Mouse (Mus musculus) limb, embryonic 10.5 days (tissue): Measurements from ENCODE around the gene Aen. TPM values are rescaled to one million over a fixed set of nuclear protein-coding genes. Genes with fewer than 3 reads are reported as not detected.

Source experiments
- DNase-seq: peaks from one replicate; pipeline ENCODE4 v3.0.0-alpha.2; 2017; ENCODE audit warnings: low spot score
- H3K27ac ChIP-seq: fragments of 300-500 bp; sonication (generic); 2 replicates; pipeline ENCODE4 v1.5.1; 2016; ENCODE audit warnings: mild to moderate bottlenecking
- H3K27me3 ChIP-seq: fragments of 300-500 bp; sonication (generic); 2 replicates; pipeline ENCODE4 v1.6.1; 2016; ENCODE audit warnings: low read depth, mild to moderate bottlenecking; ENCODE audit not compliant: poor library complexity, severe bottlenecking
- H3K36me3 ChIP-seq: fragments of 300-500 bp; sonication (generic); 2 replicates; pipeline ENCODE4 v1.6.1; 2016; ENCODE audit warnings: mild to moderate bottlenecking, moderate library complexity
- H3K4me1 ChIP-seq: fragments of 300-500 bp; sonication (generic); 2 replicates; pipeline ENCODE4 v1.6.1; 2016
- H3K4me3 ChIP-seq: fragments of 300-500 bp; sonication (generic); 2 replicates; pipeline ENCODE4 v1.5.1; 2016; ENCODE audit warnings: mild to moderate bottlenecking, moderate library complexity
- H3K9me3 ChIP-seq: fragments of 300-500 bp; sonication (generic); replicated peaks from 2 replicates; pipeline ENCODE4 v1.6.1; 2016; ENCODE audit warnings: mild to moderate bottlenecking
- WGBS: fragments of 180-500 bp; shearing (Covaris S2); methylation state at CpG from one replicate; pipeline ENCODE4 v1.1.7; 2016; 5-methylcytosine and 5-hydroxymethylcytosine counted together
- polyA plus RNA-seq: library from polyadenylated mRNA; unstranded; fragments of >200 nt; fragmentation: Nextera tagmentation; extraction: Ambion mirVana; gene quantifications from 2 replicates; pipeline ENCODE4 v1.2.1, GENCODE M21; 2016

The Aen gene
- polyA plus RNA-seq, 1 experiment from 2014 or later = 59.5 TPM

DNA sequence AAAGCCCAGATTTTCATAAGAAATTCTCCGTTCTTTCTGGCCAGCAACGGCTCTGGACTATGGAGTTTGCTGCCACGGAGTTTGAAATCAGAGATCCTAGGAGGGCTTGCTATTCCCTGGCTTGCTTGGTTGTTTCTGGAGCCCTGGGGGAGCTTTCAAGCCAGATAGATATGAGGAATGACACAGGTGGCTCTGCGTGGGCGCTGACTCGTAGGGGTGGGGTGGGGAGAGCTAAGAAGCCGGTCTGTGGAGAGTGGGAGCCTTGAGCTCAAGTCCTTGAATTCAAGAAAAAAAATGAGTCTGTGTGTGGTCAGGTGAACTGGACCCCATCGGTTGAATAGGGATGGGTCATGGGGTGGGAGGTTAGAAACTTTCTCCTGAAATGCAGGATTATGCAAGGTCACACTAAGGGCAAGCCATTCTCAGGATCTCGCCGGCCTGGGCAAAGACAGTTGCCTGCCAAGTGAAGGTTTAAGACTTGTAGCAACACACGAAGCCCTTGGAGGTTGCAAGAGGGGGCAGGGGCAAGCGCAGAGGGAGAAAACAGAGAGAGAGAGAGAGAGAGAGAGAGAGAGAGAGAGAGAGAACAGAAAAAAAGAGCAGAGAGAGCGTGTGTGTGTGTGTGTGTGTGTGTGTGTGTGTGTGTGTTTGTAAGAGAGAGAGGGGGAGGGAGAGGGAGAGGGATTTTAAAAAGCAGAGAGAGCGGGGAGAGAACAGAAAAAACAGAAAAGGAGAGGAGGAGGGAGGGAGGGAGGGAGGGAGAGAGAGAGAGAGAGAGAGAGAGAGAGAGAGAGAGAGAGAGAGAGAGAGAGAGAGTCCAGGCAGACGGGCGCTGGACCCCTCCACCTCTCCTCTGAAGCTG, 13.8 kb upstream of the Aen start:
- WGBS = 21% methylated on average over 16 of the region's 16 CpGs
- Histone ChIP-seq H3K27me3 (peaks cover 69% of the 10 kb centered on the region), H3K4me1 (peaks cover 46% of the 10 kb centered on the region), H3K27ac (no peak overlapping the region), H3K36me3 (no peaks in the 10 kb centered on the region), H3K4me3 (peak overlapping the region; percentile 45), H3K9me3 (no peaks in the 10 kb centered on the region)
- no peak for DNase-seq

DNA sequence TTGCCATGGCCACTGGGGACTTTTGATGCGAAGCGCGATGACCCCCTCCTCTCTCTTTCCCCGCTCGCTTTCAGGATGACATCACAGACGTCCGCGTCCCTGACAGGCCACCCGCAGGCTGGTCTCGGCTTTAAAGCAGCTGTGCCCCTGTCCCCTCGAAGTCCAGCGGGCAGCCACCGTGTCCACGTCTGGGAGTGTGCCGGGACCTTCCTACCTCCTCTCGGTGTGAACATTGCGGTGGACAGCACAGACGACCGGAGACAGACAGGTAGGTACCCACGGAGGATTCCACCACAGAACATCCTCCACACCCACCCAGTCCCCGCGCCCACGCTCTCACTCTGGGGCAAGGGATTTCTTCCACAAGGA, 13.2 kb upstream of the Aen start:
- Histone ChIP-seq H3K4me1 (peaks cover 52% of the 10 kb centered on the region), H3K4me3 (peak overlapping the region; percentile 45), H3K27ac (no peak overlapping the region), H3K36me3 (no peaks in the 10 kb centered on the region), H3K27me3 (peaks cover 69% of the 10 kb centered on the region), H3K9me3 (no peaks in the 10 kb centered on the region)
- 2% methylated on average over 23 of the region's 23 CpGs for WGBS
- DNase-seq = peak; percentile 60

DNA sequence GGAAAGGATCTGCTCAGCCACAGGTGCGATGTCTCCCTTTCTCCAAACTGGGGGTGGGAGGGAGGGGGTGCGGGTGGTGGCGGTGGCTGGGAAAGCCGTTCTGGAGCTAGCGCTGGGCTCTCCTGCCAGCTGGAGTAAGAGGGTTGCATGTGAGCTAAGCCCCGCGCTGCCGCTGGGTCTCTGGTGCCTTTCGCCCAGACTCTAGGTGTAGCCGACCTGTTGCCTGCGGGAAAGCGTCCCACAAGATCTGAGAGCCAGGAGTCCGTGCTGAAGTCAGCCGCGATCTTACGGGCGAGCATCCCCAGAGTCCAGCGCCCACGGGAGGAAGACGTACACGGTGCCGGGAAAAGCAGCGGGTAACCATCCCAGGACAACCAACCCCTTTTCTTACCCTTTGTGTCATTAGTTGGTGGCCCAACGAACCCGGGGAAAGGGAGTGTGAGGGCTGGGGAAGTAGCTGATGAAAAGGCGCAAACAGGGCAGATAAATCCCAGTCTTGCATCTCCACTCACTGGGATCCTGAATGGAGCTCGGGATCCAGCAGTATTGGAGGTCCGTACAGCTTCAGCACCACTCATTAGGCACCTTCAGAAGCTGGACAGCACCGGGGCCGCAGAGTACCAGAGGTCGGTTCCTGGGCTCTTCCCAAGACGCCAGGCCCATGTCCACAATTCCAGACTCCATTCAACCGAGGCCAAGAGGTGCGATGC, 12.5 kb upstream of the Aen start:
- Histone ChIP-seq H3K27ac (no peak overlapping the region), H3K9me3 (no peaks in the 10 kb centered on the region), H3K4me3 (peak overlapping the region; percentile 45), H3K36me3 (no peaks in the 10 kb centered on the region), H3K27me3 (peaks cover 72% of the 10 kb centered on the region), H3K4me1 (peaks cover 59% of the 10 kb centered on the region)
- WGBS = 3% methylated on average over 34 of the region's 34 CpGs
- no peak for DNase-seq

DNA sequence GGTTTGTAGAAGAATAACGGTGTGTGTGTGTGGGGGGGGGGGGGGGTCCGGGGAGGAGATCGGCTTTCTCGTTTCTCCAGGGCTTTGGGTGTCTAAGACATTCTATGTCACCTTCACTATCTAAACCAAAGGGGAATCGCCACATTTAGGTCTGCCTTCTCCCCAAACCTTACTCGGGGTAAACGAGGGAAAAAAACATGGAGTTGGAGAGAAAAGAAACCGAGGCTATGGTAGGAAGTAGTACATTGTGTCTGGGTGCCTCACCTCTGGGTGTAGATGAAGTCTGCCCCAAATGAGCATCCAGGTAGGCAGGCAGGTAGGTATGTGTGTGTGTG, 12.0 kb upstream of the Aen start:
- Histone ChIP-seq H3K36me3 (no peaks in the 10 kb centered on the region), H3K4me1 (peaks cover 65% of the 10 kb centered on the region), H3K27me3 (peaks cover 73% of the 10 kb centered on the region), H3K4me3 (peak overlapping the region; percentile 45), H3K9me3 (no peaks in the 10 kb centered on the region), H3K27ac (no peak overlapping the region)
- no peak for DNase-seq
- 14% methylated on average over 8 of the region's 8 CpGs for WGBS

DNA sequence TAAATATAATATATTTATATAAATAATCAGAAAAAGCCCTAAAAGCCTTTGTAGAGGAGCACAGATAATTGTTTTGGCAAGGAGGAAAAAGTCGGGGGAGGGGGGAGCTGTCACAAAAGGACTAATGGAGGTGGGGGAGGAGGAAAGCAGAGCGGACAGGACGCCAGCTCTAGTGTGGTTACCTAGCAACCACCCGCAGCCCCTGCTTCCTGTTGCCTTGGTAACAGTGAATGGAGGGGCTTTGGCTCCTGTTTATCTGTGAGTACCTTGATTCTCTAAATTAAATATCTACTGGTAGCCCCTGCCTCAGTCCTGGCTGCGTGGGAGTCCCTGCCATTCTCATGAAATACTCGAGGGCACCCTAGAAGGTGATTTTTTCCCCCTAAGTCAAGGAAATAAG, 11.5 kb upstream of the Aen start:
- Histone ChIP-seq H3K4me3 (no peak overlapping the region), H3K36me3 (no peaks in the 10 kb centered on the region), H3K4me1 (peaks cover 65% of the 10 kb centered on the region), H3K9me3 (no peaks in the 10 kb centered on the region), H3K27ac (no peak overlapping the region), H3K27me3 (peaks cover 74% of the 10 kb centered on the region)
- DNase-seq = peak; percentile 54
- 18% methylated on average over 6 of the region's 6 CpGs for WGBS

DNA sequence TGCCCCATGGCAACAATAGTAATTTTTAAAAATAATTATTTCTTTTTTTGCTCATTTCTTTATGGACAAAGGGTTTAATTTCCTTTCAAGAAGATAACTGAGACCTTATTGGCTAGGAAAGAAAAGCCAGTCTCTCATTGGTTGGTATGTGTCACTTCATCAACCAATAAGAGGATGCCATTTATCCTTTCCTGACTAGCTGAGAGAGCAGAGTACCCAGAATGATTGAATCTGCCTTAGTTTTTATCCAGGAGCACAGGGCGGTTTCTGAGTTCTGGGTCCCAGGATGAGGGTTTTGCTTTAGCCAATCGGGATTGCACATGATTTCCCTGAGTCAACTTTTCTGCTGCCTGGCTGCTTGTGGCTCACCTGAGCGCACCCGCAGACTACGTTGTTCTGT, 10.2 kb upstream of the Aen start:
- Histone ChIP-seq H3K27ac (no peak overlapping the region), H3K4me1 (peaks cover 65% of the 10 kb centered on the region), H3K9me3 (no peaks in the 10 kb centered on the region), H3K4me3 (no peak overlapping the region), H3K27me3 (peaks cover 72% of the 10 kb centered on the region), H3K36me3 (no peaks in the 10 kb centered on the region)
- no peak for DNase-seq
- 86% methylated on average over 5 of the region's 5 CpGs for WGBS

DNA sequence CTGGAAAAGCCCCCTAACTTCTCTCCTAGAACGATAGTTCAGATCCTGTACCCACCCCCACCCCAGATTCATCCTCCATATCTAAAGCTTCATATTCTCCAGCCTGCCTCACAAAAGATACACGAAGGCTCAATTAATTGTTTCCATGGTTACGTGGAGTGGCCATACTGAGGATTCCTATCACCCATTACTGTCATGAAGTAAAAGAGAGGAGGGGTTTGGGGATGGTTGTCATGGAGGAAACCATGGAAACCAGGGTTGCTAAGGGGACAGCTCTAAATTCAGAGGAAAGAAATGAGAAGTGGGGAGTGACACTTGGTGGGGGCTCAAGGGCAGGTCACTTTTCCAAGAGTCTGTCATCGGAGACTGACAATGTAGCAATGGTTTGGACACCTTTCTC, 9.2 kb upstream of the Aen start:
- no peak for DNase-seq
- Histone ChIP-seq H3K36me3 (no peaks in the 10 kb centered on the region), H3K27me3 (peaks cover 63% of the 10 kb centered on the region), H3K4me3 (no peak overlapping the region), H3K27ac (peak overlapping the region; percentile 81), H3K9me3 (no peaks in the 10 kb centered on the region), H3K4me1 (peaks cover 62% of the 10 kb centered on the region)
- 91% methylated on average over 4 of the region's 4 CpGs for WGBS

DNA sequence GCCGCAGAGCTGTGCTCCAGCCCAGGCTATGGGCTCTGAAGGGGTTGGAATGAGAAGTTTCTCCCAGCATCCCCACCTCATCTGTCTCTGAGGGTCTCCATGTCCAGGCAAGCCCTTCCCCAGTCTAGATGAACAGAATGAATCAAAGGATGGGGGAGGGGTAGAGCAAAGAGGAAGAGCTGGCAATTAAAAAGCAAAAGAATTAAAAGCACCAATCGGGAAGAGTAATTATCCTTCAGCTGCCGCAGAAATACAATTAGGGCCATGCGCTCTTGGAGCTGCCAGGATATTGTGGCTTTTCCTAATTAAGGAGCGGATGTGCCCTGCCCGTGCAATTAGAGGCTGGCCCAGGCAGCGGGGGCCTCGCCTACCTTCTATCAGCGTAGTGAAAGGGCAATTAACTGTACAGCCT, 8.2 kb upstream of the Aen start:
- WGBS = 25% methylated on average over 9 of the region's 9 CpGs
- Histone ChIP-seq H3K4me1 (peaks cover 53% of the 10 kb centered on the region), H3K9me3 (no peaks in the 10 kb centered on the region), H3K27ac (peak overlapping the region; percentile 81), H3K27me3 (peaks cover 54% of the 10 kb centered on the region), H3K36me3 (no peaks in the 10 kb centered on the region), H3K4me3 (peak overlapping the region; percentile 20; the same call in 1 of the 2 replicates)
- peak; percentile 57 for DNase-seq

DNA sequence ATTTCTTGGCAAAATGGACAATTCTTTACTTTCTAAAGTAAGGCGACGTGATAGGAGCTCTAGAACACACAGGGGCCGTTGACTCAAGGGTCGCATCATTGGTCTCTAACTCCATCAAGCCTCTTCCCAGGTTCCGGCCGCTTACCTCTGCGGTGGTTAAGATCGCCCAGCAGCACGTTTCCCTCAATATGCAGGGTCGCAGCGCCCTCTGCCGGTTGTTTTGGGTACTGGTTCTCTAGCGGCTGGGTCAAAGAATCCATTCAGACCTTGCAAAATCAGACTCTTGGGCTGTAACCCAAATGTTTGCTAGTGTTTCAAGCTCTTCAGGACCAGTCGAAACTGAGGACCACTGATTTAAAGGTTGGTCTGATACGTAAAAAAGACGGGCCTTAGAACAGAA, 5.0 kb upstream of the Aen start:
- no peaks in the 10 kb centered on the region for H3K9me3 ChIP-seq
- H3K27me3 ChIP-seq = peaks cover 30% of the 10 kb centered on the region
- DNase-seq = peak; percentile 96
- H3K36me3 ChIP-seq = no peaks in the 10 kb centered on the region
- no peak overlapping the region for H3K4me3 ChIP-seq
- peaks cover 35% of the 10 kb centered on the region for H3K4me1 ChIP-seq
- H3K27ac ChIP-seq = no peak overlapping the region
- WGBS = 3% methylated on average over 16 of the region's 16 CpGs

DNA sequence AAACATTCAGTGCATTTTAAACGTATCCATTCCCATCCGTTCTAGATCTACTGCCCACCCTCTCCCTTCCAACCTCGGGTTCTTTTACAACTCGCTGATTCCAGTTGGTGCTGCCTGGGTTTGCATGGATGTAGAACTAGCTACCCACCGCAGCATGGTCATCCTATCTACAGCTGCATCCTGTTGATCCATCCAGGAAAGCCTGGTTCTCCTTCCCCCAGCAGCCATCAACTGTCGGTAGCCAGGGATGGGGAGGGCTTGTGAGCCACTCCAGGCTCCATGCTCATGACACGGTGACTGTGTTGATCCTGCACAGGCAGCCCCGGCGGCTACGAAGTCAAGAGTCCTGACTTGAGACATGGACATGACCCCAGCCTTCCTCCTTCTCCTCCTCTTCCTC, 1.7 kb upstream of the Aen start:
- WGBS = 93% methylated on average over 10 of the region's 10 CpGs
- Histone ChIP-seq H3K4me1 (peaks cover 23% of the 10 kb centered on the region), H3K36me3 (peaks cover 16% of the 10 kb centered on the region), H3K27ac (no peak overlapping the region), H3K4me3 (no peak overlapping the region), H3K27me3 (peaks cover 14% of the 10 kb centered on the region), H3K9me3 (no peaks in the 10 kb centered on the region)
- DNase-seq = no peak

DNA sequence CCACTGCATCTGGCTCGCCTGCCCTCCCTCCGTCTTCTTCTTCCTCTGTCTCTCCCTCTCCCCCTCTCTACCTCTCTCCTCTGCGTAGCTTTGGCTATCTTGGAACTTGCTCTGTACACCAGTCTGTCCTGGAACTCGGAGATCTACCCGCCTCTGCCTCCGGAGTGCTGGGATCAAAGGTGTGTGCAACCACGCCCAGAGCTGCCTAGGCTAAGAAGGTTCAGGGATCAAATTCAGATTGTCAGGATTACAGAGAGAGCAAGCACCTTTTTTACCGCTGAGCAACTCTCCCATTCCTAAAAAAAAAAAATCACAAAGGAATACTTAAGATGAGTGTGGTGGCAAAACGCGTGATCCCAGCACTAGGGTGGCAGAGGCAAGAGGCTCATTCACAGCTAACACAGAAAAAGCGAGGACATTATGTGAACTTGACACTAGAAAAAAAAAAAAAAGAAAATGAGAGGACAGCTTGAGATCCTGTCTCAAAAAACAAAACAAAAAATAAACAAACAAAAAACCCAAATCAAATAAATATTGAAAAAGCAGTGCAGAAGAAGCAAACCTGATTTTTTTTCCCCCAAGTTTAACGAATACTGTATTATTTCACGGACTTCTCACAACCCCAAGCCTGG, 517 bp upstream of the Aen start:
- H3K9me3 ChIP-seq = no peaks in the 10 kb centered on the region
- H3K4me3 ChIP-seq = peak overlapping the region; percentile 87
- 56% methylated on average over 13 of the region's 13 CpGs for WGBS
- peaks cover 16% of the 10 kb centered on the region for H3K36me3 ChIP-seq
- H3K27ac ChIP-seq = peak overlapping the region; percentile 88
- peaks cover 4% of the 10 kb centered on the region for H3K27me3 ChIP-seq
- peaks cover 23% of the 10 kb centered on the region for H3K4me1 ChIP-seq
- DNase-seq = no peak

DNA sequence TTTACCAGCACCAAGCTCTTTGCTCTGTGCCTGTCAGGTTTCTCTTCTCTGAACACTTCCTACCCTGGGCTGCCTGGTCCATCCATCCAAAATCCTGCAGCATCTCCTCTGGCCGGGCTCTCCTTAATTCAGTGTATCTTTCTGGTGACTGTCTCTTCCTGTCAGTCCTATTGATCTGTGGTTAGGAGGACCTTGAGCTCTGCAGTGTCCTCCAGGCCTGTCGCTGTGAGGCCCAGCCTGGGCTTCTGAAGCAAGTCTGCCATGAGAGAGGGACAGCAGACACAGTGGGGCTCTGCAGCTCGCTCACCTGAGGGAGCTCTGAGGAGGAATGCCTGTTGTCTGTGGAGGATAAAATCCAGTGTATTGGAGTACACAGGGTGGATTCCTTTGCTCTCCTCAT, 1.9 kb downstream of the Aen start:
- Histone ChIP-seq H3K9me3 (no peaks in the 10 kb centered on the region), H3K36me3 (peaks cover 26% of the 10 kb centered on the region), H3K4me3 (0 out of 2 replicates have a peak overlapping the region, but pooled peaks have one; percentile 2), H3K27me3 (no peaks in the 10 kb centered on the region), H3K27ac (no peak overlapping the region), H3K4me1 (peaks cover 23% of the 10 kb centered on the region)
- no peak for DNase-seq
- 98% methylated on average over 3 of the region's 3 CpGs for WGBS
